Mouse (Mus musculus) CH12.LX (cell line): ENCODE measurements around the gene Ddx43. TPM values are rescaled to one million over a fixed set of nuclear protein-coding genes. Genes with fewer than 3 reads are reported as not detected.

Source experiments
- DNase-seq: peaks from one replicate; pipeline ENCODE4 v3.0.0-alpha.2; 2013; ENCODE audit errors: extremely low read depth
- H3K27ac ChIP-seq: 2 replicates; pipeline ENCODE4 v1.5.1; 2012; ENCODE audit warnings: low read depth, mild to moderate bottlenecking, control low read depth, moderate library complexity; ENCODE audit not compliant: insufficient read depth
- H3K27me3 ChIP-seq: replicated peaks from 2 replicates; pipeline ENCODE3; 2012; ENCODE audit warnings: inconsistent platforms
- H3K36me3 ChIP-seq, 2 experiments: replicated peaks in 1 of 2; 2 replicates each; pipeline versions ENCODE3 to v1.6.1; 2012; ENCODE audit warnings: inconsistent platforms in 1 of 2, low read length in 1 of 2, mild to moderate bottlenecking in 1 of 2, mixed read lengths in 1 of 2, moderate library complexity in 1 of 2; ENCODE audit not compliant: control insufficient read depth in 1 of 2, insufficient read depth in 1 of 2
- H3K4me1 ChIP-seq, 2 experiments: 2 replicates each; pipeline ENCODE4 v1.6.1; 2012; ENCODE audit warnings: inconsistent platforms in 1 of 2, moderate library complexity in 1 of 2; ENCODE audit not compliant: insufficient read depth in 2 of 2, control insufficient read depth in 1 of 2
- H3K4me2 ChIP-seq: 2 replicates; pipeline ENCODE4 v1.6.1; 2012; ENCODE audit warnings: low read depth, mild to moderate bottlenecking, control low read depth; ENCODE audit not compliant: poor library complexity, insufficient read depth, severe bottlenecking
- H3K4me3 ChIP-seq, 3 experiments: fragments of 150-350 bp in 1 of 3; sonication (generic) in 1 of 3; replicated peaks in 1 of 3; 2 replicates each; pipeline versions ENCODE3 to v1.5.1; 2011 to 2012; ENCODE audit warnings: low read depth in 2 of 3, low read length in 2 of 3, mild to moderate bottlenecking in 2 of 3, moderate library complexity in 2 of 3, control low read depth in 1 of 3, improper control_type of control experiment in 1 of 3, inconsistent platforms in 1 of 3, mixed read lengths in 1 of 3; ENCODE audit not compliant: poor library complexity in 1 of 3
- H3K79me2 ChIP-seq: replicated peaks from 2 replicates; pipeline ENCODE4 v1.6.1; 2012; ENCODE audit warnings: mild to moderate bottlenecking, moderate library complexity; ENCODE audit not compliant: control insufficient read depth, poor library complexity, insufficient read depth, severe bottlenecking; ENCODE audit errors: extremely low read depth
- H3K9ac ChIP-seq: 2 replicates; pipeline ENCODE4 v1.6.1; 2012; ENCODE audit warnings: low read depth, mild to moderate bottlenecking, control low read depth, moderate library complexity; ENCODE audit not compliant: insufficient read depth
- H3K9me3 ChIP-seq: replicated peaks from 2 replicates; pipeline ENCODE3; 2012; ENCODE audit warnings: low read length, inconsistent platforms, mixed read lengths
- CHD1 ChIP-seq: IDR thresholded peaks from 2 replicates; pipeline ENCODE4 v1.6.1; 2012; ENCODE audit warnings: low read depth, low read length, improper control_type of control experiment, inconsistent platforms
- CHD2 ChIP-seq: IDR thresholded peaks from 2 replicates; pipeline ENCODE4 v1.6.1; 2011; ENCODE audit warnings: low read length, improper control_type of control experiment
- CTCF ChIP-seq, 2 experiments: IDR thresholded peaks in 1 of 2; conservative IDR thresholded peaks in 1 of 2; 2 replicates each; pipeline ENCODE4 v1.5.1; 2011 to 2012; ENCODE audit warnings: low read depth in 2 of 2, low read length in 2 of 2, improper control_type of control experiment in 1 of 2, inconsistent platforms in 1 of 2, mild to moderate bottlenecking in 1 of 2, moderate library complexity in 1 of 2
- E2F4 ChIP-seq: IDR thresholded peaks from 2 replicates; pipeline ENCODE4 v1.6.1; 2011; ENCODE audit warnings: low read depth, low read length, improper control_type of control experiment; ENCODE audit not compliant: insufficient replicate concordance
- ELF1 ChIP-seq: IDR thresholded peaks from 2 replicates; pipeline ENCODE4 v1.6.1; 2014; ENCODE audit warnings: low read depth, mild to moderate bottlenecking, inconsistent platforms, low read length, improper control_type of control experiment
- EP300 ChIP-seq: IDR thresholded peaks from 2 replicates; pipeline ENCODE4 v1.6.1; 2011; ENCODE audit warnings: low read length, improper control_type of control experiment
- HCFC1 ChIP-seq: IDR thresholded peaks from 2 replicates; pipeline ENCODE4 v1.6.1; 2012; ENCODE audit warnings: low read depth, mild to moderate bottlenecking, inconsistent platforms, low read length, improper control_type of control experiment
- IRF4 ChIP-seq: IDR thresholded peaks from 2 replicates; pipeline ENCODE4 v1.6.1; 2014; ENCODE audit warnings: low read depth, mild to moderate bottlenecking, inconsistent platforms, low read length, improper control_type of control experiment
- JUN ChIP-seq: IDR thresholded peaks from 2 replicates; pipeline ENCODE4 v1.6.1; 2011; ENCODE audit warnings: low read depth, mild to moderate bottlenecking, low read length, improper control_type of control experiment, moderate library complexity; ENCODE audit not compliant: insufficient read depth
- JUND ChIP-seq: conservative IDR thresholded peaks from 2 replicates; pipeline ENCODE4 v1.6.1; 2011; ENCODE audit warnings: low read depth, low read length, improper control_type of control experiment
- KAT2A ChIP-seq: IDR thresholded peaks from 2 replicates; pipeline ENCODE4 v1.6.1; 2012; ENCODE audit warnings: low read length, improper control_type of control experiment, inconsistent platforms; ENCODE audit not compliant: insufficient replicate concordance
- MAFK ChIP-seq: IDR thresholded peaks from 2 replicates; pipeline ENCODE4 v1.6.1; 2011; ENCODE audit warnings: low read length, improper control_type of control experiment; ENCODE audit not compliant: insufficient replicate concordance
- MAX ChIP-seq: IDR thresholded peaks from 2 replicates; pipeline ENCODE4 v1.6.1; 2011; ENCODE audit warnings: low read length, improper control_type of control experiment
- MAZ ChIP-seq: IDR thresholded peaks from 2 replicates; pipeline ENCODE4 v1.6.1; 2012; ENCODE audit warnings: low read depth, mild to moderate bottlenecking, inconsistent platforms, low read length, improper control_type of control experiment, moderate library complexity
- MEF2A ChIP-seq: IDR thresholded peaks from 2 replicates; pipeline ENCODE4 v1.6.1; 2014; ENCODE audit warnings: low read depth, mild to moderate bottlenecking, inconsistent platforms, low read length, improper control_type of control experiment, borderline replicate concordance
- MXI1 ChIP-seq: IDR thresholded peaks from 2 replicates; pipeline ENCODE4 v1.6.1; 2011; ENCODE audit warnings: mild to moderate bottlenecking, low read depth, low read length, improper control_type of control experiment
- MYC ChIP-seq: IDR thresholded peaks from 2 replicates; pipeline ENCODE4 v1.6.1; 2011; ENCODE audit warnings: low read depth, mild to moderate bottlenecking, improper control_type of control experiment, low read length
- PAX5 ChIP-seq: IDR thresholded peaks from 2 replicates; pipeline ENCODE4 v1.6.1; 2012; ENCODE audit warnings: low read length, inconsistent platforms, mixed read lengths
- POLR2A ChIP-seq: IDR thresholded peaks from 2 replicates; pipeline ENCODE4 v1.6.1; 2011; ENCODE audit warnings: low read depth, mild to moderate bottlenecking, improper control_type of control experiment, low read length
- RAD21 ChIP-seq: IDR thresholded peaks from 2 replicates; pipeline ENCODE4 v1.6.1; 2011; ENCODE audit warnings: low read depth, mild to moderate bottlenecking, low read length, improper control_type of control experiment, moderate library complexity
- SIN3A ChIP-seq: IDR thresholded peaks from 2 replicates; pipeline ENCODE4 v1.6.1; 2012; ENCODE audit warnings: low read length, improper control_type of control experiment, inconsistent platforms
- ZC3H11A ChIP-seq: IDR thresholded peaks from 2 replicates; pipeline ENCODE4 v1.6.1; 2012; ENCODE audit warnings: low read depth, mild to moderate bottlenecking, inconsistent platforms, low read length, improper control_type of control experiment
- ZMIZ1 ChIP-seq: IDR thresholded peaks from 2 replicates; pipeline ENCODE4 v1.6.1; 2012; ENCODE audit warnings: low read depth, mild to moderate bottlenecking, inconsistent platforms, low read length, improper control_type of control experiment
- dilution Hi-C: fragments of 300-500 bp; cut with MboI; formaldehyde crosslinking; loops from 2 replicates; pipeline ENCODE4 v1.14.3; 2020; ENCODE audit warnings: low sequenced_read_pairs; ENCODE audit not compliant: extremely low pct_unique_long_range_greater_than_20kb, extremely low pct_ligation_motif_present
- in situ Hi-C: fragments of 300-500 bp; cut with MboI; formaldehyde crosslinking; loops from 3 replicates; pipeline ENCODE4 v1.14.3; 2019; ENCODE audit warnings: low sequenced_read_pairs, low pct_ligation_motif_present, low pct_unique_long_range_greater_than_20kb, mixed read lengths
- polyA plus RNA-seq: library from polyadenylated mRNA; unstranded; fragments of >175 nt; gene quantifications from 2 replicates; pipeline ENCODE4 v1.2.1, GENCODE M21; 2012; ENCODE audit warnings: low read depth; ENCODE audit not compliant: insufficient read length
- total RNA-seq, 2 experiments: library from RNA; depleted of rRNA; stranded (reverse); fragments of 300-350 nt in 1 of 2; fragments of >200 nt in 1 of 2; gene quantifications; 2 replicates each; pipeline ENCODE4 v1.2.3; 2012 to 2014

The Ddx43 gene
- total and polyA plus RNA-seq, 3 experiments, result not detected

DNA sequence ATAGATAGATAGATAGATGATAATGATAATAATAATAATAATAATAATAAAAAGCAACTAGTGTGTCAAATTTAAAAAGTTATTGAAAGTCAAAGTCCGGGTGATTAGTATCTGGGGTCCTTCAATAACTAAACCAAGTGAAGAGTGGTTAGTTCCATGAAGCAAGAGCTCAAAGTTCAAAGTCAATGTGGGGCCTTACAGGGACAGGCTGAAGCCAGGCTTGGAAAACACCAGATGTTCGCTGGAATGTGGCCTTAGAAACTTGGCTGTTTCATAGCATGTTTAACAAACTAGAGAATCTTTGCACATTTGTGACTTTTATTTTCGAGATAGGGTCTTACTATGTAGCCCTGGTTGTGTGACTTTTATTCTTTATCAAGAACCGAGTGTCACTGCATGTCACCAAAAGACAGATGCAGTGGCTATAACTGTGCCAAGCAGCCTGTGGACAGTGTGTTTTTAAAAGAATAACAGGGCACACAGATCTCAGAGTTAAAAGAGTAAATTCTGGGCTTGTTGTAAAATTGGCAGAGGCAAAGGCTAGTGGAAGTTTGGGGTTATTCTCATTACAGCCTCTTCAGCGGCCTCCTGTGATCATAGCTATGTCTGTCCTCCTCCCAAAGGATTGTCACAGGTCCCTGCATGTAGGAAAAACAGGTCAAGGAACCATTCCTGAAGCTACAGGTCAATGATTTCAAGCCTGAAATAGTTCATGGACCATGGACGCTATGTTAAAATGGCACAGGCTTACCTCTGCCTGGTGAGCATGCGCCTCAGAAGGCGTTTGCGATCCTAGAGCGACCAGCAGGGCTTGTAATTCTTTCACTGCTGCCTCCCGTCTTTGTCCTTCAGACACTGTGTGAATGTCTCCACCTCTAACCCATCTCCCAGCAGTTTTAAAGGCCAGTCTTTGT lies 40.7 kb upstream of the Ddx43 start:
- H3K9ac ChIP-seq, result no peak overlapping the region
- H3K27ac ChIP-seq, result no peak overlapping the region
- in situ Hi-C loops (no loop called here), dilution Hi-C loops (no loop called here)
- no peaks in the 10 kb centered on the region for H3K36me3 ChIP-seq
- peaks cover 33% of the 10 kb centered on the region for H3K27me3 ChIP-seq
- no peaks in the 10 kb centered on the region for H3K4me1 ChIP-seq
- H3K79me2 ChIP-seq, result no peaks in the 10 kb centered on the region
- no peaks in the 10 kb centered on the region for H3K9me3 ChIP-seq
- TF ChIP-seq MYC, result no peak
- TF ChIP-seq JUN, result no peak
- TF ChIP-seq MAFK, result no peak
- TF ChIP-seq POLR2A, result no peak
- no peak for TF ChIP-seq PAX5
- TF ChIP-seq EP300, result no peak
- no peak for TF ChIP-seq HCFC1
- no peak for TF ChIP-seq MXI1
- TF ChIP-seq ZMIZ1, result no peak
- no peak for TF ChIP-seq CHD1
- no peak for TF ChIP-seq MEF2A
- no peak for TF ChIP-seq MAX
- TF ChIP-seq, all 38 proteins: peak for 0
- Histone ChIP-seq H3K4me3 (no peak overlapping the region), H3K4me2 (no peak overlapping the region)
- DNase-seq, result no peak

DNA sequence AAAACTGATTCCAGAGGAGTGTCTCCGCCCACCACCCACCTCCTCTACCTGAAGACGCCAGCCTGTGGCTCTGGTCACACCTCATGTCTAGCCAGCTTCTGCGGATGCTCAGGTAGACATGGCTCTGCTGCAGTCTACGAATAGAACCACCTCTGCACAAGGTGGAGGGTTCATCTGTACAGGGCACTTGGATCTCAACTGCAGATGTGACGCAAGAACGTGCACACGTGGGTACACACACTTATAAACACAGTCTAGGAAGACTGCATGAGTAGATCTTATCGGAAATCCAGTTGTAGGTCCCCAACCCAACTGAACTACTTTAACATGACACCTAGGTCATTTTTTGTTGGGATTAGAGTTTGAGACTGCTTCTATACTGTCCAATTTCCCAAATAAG lies 40.0 kb upstream of the Ddx43 start, which contains the start of gene Gsta2:
Gsta2 (minus strand) TSS at position 178 of the 400 bp plus-strand sequence.
- dilution Hi-C loops, result no loop called here

DNA sequence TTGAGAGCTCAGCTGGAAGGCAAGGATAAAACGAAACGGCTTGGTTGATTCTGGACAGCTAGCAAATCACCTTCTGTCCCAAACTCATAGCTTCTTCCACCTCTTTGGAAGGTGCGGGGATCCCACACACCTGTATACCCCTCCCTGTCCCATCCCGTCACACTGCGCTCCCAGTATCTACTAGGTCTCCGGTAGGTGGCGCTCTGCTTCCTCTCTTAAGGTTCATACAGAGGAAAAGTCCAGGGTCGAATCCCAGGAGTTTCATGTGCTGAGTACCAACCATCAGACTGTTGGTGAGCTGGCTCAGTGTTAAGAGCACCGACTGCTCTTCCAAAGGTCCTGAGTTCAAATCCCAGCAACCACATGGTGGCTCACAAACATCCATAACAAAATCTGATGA lies 37.5 kb upstream of the Ddx43 start:
- Histone ChIP-seq H3K36me3 (no peaks in the 10 kb centered on the region), H3K27ac (no peak overlapping the region), H3K4me1 (no peaks in the 10 kb centered on the region), H3K9ac (no peak overlapping the region), H3K9me3 (no peaks in the 10 kb centered on the region), H3K79me2 (no peaks in the 10 kb centered on the region), H3K27me3 (peaks cover 30% of the 10 kb centered on the region), H3K4me2 (no peak overlapping the region), H3K4me3 (no peak overlapping the region)
- in situ Hi-C loops (no loop called here), dilution Hi-C loops (no loop called here)
- peak; percentile 57 for DNase-seq
- peak; percentile 74 to 79 for TF ChIP-seq CTCF (conservative IDR thresholded peaks at IDR 0.05 in 1 of 2, IDR thresholded peaks at IDR 0.05 in 1 of 2; ENCODE audit: low read depth in 2 of 2, low read length in 2 of 2)
- no peak for TF ChIP-seq MAX
- TF ChIP-seq ZC3H11A, result no peak
- no peak for TF ChIP-seq MEF2A
- no peak for TF ChIP-seq SIN3A
- peak; percentile 42; the same call in 1 of the 2 replicates for TF ChIP-seq IRF4
- TF ChIP-seq JUND, result no peak
- TF ChIP-seq MAFK, result no peak
- no peak for TF ChIP-seq MXI1
- no peak for TF ChIP-seq KAT2A
- no peak for TF ChIP-seq HCFC1
- TF ChIP-seq CHD2, result no peak
- no peak for TF ChIP-seq MAZ
- TF ChIP-seq PAX5, result no peak
- TF ChIP-seq E2F4, result no peak
- TF ChIP-seq ELF1, result no peak
- peak; percentile 66 for TF ChIP-seq RAD21
- no peak for TF ChIP-seq EP300

More for the DNA sequence above, 40.0 kb upstream of the Ddx43 start, which contains the start of gene Gsta2:
- H3K79me2 ChIP-seq, result no peaks in the 10 kb centered on the region
- no peaks in the 10 kb centered on the region for H3K36me3 ChIP-seq
- in situ Hi-C loops, result no loop called here
- no peak for DNase-seq
- H3K9ac ChIP-seq, result no peak within 1 kb of the TSS
- peaks cover 39% of the 10 kb centered on the region for H3K27me3 ChIP-seq
- H3K4me1 ChIP-seq, result no peaks in the 10 kb centered on the region
- no peak within 1 kb of the TSS for H3K4me2 ChIP-seq
- no peak within 1 kb of the TSS for H3K27ac ChIP-seq
- TF ChIP-seq HCFC1, result no peak
- no peak within 1 kb of the TSS for H3K4me3 ChIP-seq
- no peaks in the 10 kb centered on the region for H3K9me3 ChIP-seq
